Mouse (Mus musculus) gonadal fat pad, adult 2 months (tissue): ENCODE measurements around the gene Rab43. TPM values are rescaled to one million over a fixed set of nuclear protein-coding genes. Genes with fewer than 3 reads are reported as not detected.

Experiments
- DNase-seq: peaks from one replicate; pipeline ENCODE4 v3.0.0-alpha.2; 2012; ENCODE audit warnings: low read depth
- polyA plus RNA-seq: library from polyadenylated mRNA; depleted of rRNA; stranded (reverse); fragments of >200 nt; gene quantifications from 2 replicates; pipeline ENCODE4 v1.2.3, GENCODE M21; 2012

The Rab43 gene
- polyA plus RNA-seq, 1 experiment: 46.8 TPM

DNA sequence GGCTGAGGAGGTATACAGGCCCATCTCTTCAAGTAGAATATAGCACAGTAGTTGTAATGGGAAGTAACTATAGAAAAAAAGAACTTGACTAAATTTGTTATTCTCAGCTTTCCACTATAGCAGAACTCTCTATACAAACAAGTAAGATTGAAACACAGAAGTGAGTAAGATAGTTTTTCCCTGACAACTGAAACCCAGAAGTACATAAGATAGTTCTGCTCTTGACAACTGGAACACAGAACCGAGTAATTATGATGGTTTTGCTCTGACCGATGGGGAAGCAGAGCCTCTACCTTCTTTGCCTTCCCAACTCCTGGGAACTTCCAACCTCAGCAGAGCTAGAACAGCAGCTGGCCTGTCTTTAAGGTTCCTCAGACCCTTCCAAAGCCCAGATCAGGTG is 2.8 kb downstream of the Rab43 start:
- no peak for DNase-seq

DNA sequence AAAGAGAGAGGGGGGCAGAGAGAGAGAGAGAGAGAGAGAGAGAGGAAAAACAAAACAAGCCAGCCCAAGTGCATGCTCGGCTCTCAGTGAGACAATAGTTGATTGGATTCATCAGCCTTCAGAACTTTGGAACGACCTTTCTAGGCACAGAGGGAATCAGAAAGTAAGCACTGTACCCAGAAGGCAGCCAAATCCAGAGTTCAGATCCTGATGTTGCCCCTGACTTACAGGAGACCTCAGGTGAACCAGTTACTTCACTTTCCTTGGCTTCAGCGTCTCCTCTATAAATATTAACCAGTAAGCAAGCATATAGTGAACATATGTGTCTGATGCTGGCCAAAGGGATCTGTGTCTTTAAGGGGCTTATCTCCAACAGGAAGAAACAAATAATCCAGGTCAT is 3.4 kb downstream of the Rab43 start:
- DNase-seq: no peak

DNA sequence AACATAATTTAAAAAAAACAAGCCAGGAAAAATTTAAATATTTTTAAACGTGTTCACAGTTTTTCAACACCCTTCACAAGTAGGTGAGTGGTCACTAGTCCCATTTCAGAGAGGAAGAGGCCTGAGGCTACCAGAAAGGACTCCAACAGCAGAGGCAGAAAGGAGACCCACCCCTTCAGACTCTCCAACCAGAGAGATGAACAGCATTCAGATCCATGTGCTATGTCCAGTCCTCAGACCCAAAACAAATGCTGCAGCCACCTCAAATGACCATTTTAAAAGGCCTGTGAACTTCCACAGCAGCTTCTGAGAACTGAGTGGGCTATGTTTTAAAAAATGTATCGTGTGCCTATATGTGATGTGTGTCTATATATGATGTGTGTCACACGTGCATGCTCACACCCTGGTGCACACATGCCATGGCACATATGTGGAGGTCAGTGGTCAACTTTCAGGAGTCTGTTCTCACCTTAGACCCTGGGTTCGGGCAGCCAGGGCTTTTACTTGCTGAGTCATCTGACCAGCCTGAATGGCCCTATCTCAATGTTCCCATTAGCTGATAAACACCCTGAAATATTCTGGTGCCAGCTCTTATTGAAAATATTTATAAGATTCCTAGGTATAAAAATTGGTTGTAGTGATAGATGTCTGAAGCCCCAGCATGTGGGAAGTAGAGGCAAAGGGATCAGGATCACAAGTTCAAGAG is 4.1 kb downstream of the Rab43 start:
- DNase-seq: no peak

DNA sequence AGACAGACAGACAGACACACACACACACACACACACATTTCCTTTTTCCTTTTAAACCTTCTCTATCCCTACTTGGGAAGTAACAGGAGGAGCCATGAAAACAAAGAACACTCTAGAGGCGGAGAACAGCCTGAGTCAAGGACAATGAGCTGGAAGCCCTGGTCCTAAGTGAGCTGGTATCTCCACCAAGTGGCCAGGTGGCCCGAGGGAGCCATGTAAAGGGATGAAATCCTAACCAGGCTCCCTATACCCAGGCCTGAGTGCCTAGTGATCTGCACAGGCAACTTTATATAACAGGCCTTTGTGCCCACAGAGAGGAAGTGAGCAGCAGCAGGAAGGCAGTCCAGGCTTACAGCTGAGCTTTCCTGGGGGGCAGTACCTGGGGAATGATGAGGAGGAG is 5.1 kb downstream of the Rab43 start:
- DNase-seq: no peak

DNA sequence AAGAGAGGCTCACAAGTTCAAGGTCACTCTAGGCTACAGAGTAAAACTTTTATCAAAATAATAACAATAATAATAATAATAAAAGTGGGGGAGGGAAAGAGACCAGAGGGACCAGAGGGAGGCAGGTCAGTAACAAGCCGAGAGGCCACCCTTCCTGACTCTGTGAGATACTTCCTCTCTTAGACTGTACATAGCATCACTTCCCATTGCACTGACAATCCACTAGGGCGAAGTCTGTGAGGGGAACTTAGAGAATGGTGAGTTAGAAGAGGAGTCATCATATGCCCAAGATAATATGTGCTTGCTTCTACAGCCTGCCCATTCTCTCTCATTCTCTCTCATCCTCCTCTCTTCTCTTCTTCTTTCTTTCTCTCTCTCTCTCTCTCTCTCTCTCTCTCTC is 5.9 kb downstream of the Rab43 start:
- DNase-seq: no peak

DNA sequence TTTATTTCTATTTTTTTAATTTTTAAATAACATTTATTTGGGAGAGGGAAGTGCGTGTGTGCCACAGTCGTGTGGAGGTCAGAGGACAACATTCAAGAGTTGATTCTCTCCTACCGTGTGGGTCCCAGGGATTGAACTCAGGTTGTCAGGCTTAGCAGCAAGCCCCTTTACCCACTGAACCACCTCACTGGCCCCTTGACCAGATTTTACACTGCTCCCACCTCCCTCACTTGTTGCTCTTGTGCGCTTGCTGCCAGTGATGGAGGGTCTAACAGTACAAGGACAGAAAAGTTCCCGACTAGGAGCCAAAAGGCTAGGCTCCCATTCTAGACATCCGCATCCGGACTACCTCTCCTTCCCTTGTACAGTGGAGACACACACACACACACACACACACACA is 6.5 kb downstream of the Rab43 start:
- DNase-seq: no peak

DNA sequence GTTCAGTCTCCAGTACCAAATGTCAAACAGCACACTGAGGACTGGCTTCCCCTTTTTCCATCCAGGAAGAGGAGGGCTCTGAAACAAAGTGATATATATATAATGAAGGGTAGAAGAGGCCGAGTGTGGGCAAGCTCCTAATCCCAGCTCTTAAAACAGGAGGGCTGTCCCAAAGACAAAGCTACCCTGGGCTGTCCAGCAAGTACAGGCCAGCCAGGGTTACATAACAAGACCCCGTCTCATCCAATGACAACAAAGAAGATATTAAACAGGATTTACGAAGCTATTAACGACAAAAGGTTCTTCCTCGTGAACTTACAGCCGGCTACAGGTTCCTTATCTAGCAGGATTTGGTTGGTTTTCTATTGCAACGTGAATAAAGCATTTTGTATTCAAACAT is 7.1 kb downstream of the Rab43 start:
- DNase-seq: peak; percentile 70

DNA sequence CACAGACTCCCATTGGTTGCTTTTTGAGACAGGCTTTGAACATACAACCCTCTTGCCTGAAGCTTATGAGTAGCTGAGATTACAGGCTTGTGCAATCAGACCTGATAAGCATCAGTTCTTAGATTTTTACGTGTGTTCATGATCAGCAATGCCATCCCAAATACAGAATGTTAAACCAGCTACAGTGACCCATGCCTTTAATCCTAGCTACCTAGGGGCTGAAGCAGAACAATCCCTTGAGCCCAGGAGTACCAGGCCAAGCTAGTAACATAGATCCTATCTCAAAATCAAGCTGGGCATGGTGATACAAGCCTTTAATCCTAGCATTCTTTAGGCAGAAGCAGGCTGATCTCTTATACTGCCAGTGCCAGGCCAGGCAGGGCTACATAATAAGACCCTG is 7.9 kb downstream of the Rab43 start:
- peak; percentile 62 for DNase-seq

DNA sequence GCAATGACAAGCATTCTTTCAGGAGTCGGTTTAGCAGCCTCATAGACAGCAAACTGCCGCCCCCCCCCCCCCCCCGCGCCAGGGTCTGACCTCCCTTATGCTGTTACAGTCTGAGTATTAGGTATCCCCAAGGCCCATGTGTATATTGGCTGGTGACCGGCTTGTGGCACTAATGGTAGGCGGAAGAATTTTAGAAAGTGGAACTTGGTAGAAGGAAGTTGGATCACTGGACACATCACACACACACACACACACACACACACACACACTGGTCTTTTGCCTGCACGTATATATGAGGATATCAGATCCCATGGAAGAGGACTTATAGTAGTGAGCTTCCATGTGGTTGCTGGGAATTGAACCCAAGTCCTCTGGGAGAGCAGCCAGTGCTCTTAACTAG is 9.5 kb downstream of the Rab43 start:
- no peak for DNase-seq

DNA sequence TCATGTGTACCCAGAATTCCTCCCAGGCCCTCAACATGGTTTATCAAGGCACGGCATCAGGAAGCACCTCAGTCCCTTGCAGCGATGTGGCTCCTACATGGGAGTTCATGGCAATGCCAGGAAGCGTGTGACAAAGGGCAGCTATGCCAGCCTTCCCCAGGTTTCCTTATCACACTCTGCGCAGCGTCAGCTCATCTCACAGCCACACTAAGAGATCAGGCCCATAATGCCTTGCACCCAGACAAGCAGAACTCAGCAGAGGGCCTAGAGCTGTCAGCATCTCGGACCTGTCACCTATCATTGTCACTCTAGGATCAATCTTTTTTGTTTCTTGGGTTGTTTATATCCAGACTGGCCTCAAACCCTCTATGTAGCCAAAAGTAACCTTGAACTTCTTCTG is 12.4 kb downstream of the Rab43 start:
- DNase-seq: no peak

DNA sequence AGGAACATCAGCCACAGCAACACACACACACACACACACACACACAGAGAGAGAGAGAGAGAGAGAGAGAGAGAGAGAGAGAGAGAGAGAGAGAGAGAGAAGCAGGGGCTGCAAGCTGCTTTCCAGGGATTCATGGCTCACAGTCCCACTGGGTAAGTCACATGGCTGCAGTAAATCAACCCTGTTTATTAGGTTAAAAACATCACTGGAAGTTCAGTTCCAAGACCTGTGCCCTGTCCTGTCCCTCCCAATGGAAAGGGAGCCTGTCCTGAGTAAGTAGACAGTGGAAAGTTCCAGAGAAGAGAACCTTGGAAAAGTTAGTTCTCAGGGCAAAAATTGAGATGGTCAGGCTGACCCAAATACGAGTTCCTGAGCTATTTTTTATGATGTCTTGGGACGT is 14.6 kb downstream of the Rab43 start:
- DNase-seq: no peak

DNA sequence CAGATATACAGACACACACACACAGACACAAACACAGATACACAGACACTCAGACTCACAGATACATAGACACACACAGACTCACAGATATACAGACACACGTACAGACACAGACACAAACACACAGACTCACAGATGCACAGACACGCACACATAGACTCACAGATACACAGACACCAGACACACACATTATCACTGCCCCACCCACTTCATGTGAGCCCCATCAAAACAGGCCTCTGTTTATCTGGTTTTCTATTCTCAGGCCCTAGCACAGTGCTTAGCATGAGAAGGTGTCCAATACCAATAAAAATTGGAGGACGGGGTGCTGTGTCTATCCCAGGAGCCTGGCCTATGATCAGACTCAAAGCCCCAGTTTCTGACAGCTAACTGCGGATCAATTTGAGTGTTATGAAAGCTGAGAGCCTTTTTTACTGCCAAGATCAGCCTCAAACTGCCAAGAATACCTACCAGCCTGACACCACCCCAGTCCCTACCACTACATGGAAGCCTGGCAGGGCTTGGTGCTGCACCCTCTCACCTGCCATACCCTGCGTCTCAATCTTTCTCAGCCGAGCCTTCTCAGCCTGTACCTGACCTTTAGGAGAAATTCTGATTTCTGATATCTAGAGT is 15.6 kb downstream of the Rab43 start:
- DNase-seq: no peak

DNA sequence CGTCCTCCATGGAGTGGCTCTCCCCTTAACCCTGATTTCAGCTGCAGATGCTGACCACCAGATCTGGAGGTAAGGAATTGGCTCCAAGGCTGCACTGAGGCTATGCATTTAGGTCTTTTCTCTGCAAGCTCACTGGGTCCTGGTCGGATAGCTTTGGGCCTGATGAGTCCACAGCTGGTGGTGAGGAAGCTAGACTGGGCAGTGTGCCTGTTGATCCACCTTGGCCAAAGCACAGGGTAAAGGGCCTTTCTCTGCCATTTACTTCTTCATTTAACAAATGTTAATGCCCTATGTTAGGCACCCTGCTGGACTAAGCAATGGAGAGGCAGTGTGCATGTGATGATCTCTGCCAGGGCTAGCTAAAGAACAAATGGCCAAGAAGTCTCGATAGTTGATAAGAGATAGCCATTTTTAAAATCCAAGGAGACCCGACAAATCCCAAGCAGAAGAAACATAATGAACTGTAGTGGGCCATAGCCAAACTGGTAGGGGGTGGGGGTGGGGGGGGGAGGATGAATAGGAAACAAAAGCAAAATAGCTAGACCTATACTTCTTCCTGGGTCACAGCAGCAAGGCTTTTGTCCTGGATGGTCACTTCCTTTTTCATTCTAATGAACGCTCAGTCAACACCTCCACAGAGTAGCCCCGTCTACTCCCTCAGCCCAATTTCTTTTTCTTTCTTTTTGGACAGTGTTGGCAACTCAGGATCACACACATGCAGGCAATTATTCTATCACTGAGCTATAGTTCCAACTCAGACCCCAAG is 16.4 kb downstream of the Rab43 start:
- no peak for DNase-seq

DNA sequence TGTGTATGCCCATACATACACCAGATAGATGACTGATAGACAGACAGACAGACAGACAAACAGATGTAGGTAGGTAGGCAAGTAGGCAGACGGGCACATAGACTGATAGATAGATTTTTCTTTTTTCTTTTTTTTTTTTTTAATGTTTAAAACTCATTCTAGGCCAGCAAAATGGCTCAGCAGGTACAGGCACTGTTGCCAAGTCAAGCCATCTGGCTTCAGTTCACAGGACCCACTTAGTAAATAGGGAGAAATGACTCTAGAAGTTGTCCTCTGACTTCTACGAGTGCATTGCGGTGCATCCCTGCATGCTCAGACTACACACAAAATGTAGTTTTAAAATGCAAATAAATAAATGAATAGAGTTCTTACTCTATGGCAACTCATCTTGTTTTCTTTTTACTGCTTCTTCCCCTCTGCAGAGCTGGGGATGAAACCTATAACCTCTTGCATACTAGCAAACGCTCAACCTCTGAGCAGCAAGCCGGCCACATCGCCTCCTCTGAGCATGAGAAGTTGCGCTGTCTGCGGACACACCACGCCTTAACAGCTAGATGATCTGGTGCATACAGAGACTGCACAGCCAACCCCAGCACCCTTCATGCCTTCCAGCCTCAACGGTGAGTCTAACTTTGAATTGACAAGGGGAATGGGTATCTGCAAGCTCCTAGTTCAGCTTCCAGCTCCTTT is 18.0 kb downstream of the Rab43 start:
- no peak for DNase-seq

DNA sequence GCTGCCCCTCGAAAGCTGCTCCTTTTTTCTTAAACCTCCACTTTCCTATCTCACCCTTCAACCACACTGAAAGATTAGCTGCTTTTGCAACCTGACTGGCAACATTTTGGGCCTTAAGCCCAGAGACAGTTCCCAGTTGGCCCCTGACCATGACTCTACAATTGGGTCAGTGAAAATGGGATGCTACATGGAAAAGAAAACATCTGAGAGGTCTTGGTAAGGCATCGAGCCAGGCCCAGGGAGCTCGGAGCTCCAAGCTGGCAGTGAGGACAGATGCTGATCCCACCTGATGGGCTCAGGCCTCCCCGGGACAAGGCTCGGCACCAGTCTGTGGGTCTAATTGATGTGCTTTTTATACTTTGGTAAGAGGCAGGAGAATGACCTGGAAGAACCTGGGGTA is 20.1 kb downstream of the Rab43 start:
- DNase-seq: no peak

DNA sequence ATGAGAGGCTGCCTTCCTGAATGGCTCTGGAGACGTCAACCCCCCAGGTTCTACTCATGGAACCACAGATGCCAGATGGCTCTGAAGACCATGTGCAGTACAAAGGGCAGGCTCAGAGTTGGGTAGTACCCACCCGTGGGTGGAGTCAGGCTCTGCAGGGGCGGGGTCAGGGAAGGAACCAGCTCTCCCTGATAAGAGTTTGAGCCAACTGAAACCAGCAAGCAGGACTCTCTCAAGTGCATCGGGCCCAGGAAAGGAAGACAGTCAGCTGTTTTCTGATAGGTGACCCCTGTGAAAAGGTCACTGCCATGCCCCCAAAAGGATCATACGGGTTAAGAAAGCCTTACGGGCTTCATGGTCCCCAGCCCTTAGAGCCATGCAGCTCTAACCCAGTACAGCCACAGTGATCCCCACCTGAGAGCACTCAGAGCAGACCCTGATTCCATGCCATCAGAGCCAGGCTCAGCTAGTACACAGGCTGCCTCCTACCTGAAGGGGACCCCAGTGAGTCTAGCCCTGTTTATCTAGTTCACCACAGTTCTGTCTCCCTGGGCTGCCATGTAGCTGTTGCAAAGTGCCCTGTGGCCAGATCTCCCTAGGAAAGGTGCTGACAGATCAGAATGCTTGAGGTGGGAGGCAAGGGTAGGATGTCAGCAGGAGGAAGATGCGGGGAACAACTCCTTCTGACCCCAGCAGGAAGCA is 21.0 kb downstream of the Rab43 start:
- DNase-seq: no peak

DNA sequence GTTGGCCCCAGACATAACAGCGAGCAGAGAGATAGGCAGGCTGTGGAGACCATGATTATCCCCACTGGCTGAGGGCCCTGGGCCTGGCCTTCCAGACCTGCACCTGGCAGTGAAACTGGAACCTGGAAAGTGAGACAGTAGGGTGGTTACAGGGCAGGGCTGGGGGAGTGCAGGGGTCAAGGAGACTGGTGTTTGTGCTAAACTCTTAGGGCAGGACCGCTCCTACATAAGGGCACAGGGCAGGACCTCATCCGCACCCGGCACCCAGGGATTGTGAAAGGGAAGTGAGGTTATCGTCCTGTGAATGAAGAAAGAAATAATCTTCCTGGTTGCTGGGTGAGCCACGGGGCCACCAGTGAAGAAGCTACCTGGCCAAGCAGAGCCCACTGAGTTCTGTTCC is 22.2 kb downstream of the Rab43 start:
- DNase-seq: no peak

DNA sequence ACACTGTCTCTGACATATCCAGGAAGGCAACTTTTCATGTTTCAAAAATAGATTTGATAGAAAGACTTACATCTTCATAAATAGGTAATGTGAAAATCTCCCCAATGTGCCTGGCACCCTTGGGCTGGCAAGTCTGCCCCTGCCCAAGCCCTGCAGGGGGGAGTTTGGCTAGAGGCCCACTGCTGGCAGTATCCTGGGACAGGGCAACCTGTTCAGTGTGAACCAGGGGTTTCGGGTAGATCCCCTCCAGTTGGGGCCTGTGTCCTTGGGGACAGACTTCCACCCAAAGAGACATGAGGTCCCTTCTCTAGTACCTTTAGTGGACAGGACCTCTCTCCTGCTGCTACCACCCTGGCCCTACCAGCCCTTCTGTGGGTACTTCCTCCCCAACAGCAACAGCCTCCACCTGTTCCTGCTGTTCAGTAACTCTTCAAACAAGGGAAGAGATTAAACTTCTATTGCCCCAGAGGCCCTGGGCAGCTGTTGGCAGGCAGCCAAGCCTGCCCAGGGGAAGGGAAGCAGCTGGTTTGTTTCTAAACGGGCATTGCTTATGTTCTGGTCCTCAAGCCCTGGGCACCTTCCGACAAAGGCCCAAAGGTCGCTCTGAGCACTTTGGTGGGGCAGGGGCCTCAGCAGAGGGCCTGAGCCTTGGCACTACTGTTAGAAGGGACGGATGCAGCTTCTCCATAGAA is 22.9 kb downstream of the Rab43 start:
- no peak for DNase-seq

DNA sequence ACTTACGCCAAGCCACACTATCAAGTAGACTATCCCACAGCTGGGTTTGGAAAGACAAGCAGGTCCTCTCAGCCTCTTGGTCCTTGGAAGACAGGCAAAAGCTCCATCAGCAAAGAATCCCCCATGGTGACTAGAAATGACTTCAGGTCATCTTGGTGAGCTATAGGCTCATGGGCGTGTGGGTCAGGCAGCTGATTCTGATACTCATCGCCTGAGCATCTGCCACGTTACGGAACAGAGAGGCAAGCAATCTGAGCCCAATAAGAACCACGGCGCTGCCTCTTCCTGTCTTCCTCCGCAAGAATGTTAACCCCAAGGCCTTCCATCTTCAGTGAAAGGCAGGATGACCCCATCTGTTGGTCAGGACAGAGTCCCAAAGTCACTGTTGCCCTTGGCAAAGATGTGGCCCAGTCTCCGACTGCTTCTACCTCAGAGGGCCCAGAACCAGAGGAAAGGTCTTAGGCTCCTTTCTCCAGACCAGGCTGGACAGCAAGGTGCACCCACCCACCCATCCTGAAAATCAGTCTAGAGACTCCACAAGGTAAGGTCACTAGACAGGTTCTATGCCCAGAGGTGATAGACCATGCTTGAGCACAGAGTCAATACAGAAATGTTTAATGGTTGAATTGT is 23.6 kb downstream of the Rab43 start:
- DNase-seq: no peak

DNA sequence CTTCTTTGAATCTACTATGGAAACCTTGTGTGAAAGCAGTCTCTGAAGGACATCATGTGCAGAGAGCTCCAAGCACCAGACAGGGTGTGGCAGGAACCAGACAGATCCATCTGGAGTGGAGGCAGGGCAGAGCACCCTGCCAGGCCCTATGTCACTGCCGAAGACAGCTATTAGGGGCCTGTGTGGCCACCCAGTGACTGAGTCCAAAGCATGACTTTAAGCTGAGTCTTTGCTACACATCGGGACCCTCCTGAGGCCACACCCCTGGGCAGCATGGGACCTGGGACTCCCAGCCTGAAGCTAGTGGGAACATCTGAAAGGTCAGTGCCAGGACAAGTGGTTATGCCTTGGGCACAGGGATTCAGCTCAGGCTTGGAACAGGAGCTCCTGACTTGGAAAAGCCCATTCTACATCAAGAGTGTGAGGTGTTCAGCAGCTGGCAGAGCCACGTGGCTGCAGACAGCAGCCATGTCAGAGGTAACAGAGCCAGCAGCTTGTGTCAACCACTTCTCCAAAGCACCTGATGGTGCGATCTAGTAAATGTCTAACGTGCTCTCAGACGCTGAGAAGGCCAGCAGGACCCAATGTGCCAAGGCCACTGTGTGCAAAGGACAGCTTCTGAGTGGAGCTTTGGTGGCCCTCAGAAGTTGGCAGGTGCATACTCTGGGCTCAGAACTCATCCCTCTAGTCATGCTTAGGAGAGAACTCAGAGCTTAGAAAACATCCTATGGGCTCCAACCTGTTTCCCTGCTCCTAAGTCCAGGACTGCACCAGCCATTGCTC is 24.7 kb downstream of the Rab43 start:
- DNase-seq: no peak
